Comparison of ENCODE assay signal across 25 mouse cellular contexts in the genomic region with DNA sequence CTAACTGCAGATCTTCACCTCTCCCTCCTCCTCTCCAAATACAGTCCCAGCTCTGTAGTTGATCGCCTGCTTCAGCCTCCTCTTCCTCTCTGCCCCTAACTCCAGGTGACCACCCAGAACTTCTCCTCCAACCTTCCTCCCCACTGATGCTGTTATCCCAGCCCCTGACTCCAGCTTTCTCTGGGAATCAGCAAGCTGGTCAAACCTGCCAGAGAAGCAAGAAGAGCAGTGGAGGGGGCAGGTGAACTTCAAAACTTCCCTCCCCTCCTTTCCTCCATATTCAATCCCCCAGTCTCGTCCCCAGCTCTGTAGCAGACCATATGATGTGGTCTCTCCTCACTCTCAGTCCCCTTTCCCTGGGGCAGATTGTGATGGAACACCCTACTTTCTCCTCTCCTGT. TPM values are rescaled to one million over a fixed set of nuclear protein-coding genes. Genes with fewer than 3 reads are reported as not detected.
DNase-seq lines count a peak whose midpoint lies in the region; ATAC-seq lines count a peak whose summit lies in the region.
"Had no signal": no experiment of that assay in that cellular context is flagged by ENCODE, and none has a peak within 500 bp of the region (broad histone marks: within the 10 kb centered on the region; RNA-seq: fewer than 3 reads in every experiment).

No protein-coding gene starts in this region.

- no peaks in the 10 kb centered on the region for H3K9me3 ChIP-seq in forebrain, embryonic 10.5 days
- H3K9me3 ChIP-seq in forebrain, embryonic 15.5 days, result no peaks in the 10 kb centered on the region
- no peaks in the 10 kb centered on the region for H3K9me3 ChIP-seq in heart, embryonic 10.5 days
- H3K9me3 ChIP-seq in embryonic facial prominence, embryonic 10.5 days, result no peaks in the 10 kb centered on the region
- H3K9me3 ChIP-seq: embryonic facial prominence, embryonic 13.5 days; embryonic facial prominence, embryonic 15.5 days; forebrain, embryonic 13.5 days; G1E had no signal

- H3K4me2 ChIP-seq in forebrain, embryonic 15.5 days (replicated peaks), result no peak overlapping the region
- H3K4me2 ChIP-seq: embryonic facial prominence, embryonic 13.5 days; embryonic facial prominence, embryonic 15.5 days; forebrain, embryonic 13.5 days had no signal

- WGBS in forebrain, embryonic 10.5 days, result 54% methylated on average over 2 of the region's 2 CpGs
- 57% methylated on average over 2 of the region's 2 CpGs for WGBS in forebrain, embryonic 15.5 days
- WGBS in heart, embryonic 10.5 days, result 43% methylated on average over 2 of the region's 2 CpGs
- 57% methylated on average over 2 of the region's 2 CpGs for WGBS in embryonic facial prominence, embryonic 10.5 days

- H3K36me3 ChIP-seq in forebrain, embryonic 10.5 days (replicated peaks), result no peaks in the 10 kb centered on the region
- no peaks in the 10 kb centered on the region for H3K36me3 ChIP-seq in forebrain, embryonic 15.5 days
- no peaks in the 10 kb centered on the region for H3K36me3 ChIP-seq in heart, embryonic 10.5 days
- no peaks in the 10 kb centered on the region for H3K36me3 ChIP-seq in embryonic facial prominence, embryonic 10.5 days (replicated peaks)
- H3K36me3 ChIP-seq: embryonic facial prominence, embryonic 13.5 days; embryonic facial prominence, embryonic 15.5 days; G1E had no signal

- H3K27ac ChIP-seq in forebrain, embryonic 10.5 days, result no peak overlapping the region
- no peak overlapping the region for H3K27ac ChIP-seq in forebrain, embryonic 15.5 days (replicated peaks)
- H3K27ac ChIP-seq in heart, embryonic 10.5 days, result no peak overlapping the region
- 0 out of 2 replicates have a peak overlapping the region, but pooled peaks have one; percentile 1 for H3K27ac ChIP-seq in embryonic facial prominence, embryonic 10.5 days (replicated peaks)
- H3K27ac ChIP-seq: embryonic facial prominence, embryonic 13.5 days; embryonic facial prominence, embryonic 15.5 days; forebrain, embryonic 13.5 days had no signal

- H3K4me1 ChIP-seq in forebrain, embryonic 10.5 days, result peaks cover 37% of the 10 kb centered on the region
- peaks cover 17% of the 10 kb centered on the region for H3K4me1 ChIP-seq in forebrain, embryonic 15.5 days
- H3K4me1 ChIP-seq in heart, embryonic 10.5 days, result peaks cover 22% of the 10 kb centered on the region
- H3K4me1 ChIP-seq in embryonic facial prominence, embryonic 10.5 days, result peaks cover 33% of the 10 kb centered on the region

- peak; percentile 13 for DNase-seq in forebrain, embryonic 10.5 days (ENCODE audit: extremely low spot score, low spot score)
- peak; percentile 57 for DNase-seq in heart, embryonic 10.5 days (ENCODE audit: low spot score)
- no peak for DNase-seq in heart, postnatal 4 days
- DNase-seq in embryonic facial prominence, embryonic 10.5 days (ENCODE audit: low spot score), result no peak
- DNase-seq: adrenal gland, adult 8-10 months; adrenal gland, postnatal 14 days; adrenal gland, postnatal 36 days; B cell, adult 2 months; cerebellum, adult 11-12 months; cerebellum, adult 2 months; cerebellum, adult 9-10 months; cerebellum, postnatal 10 days; cerebellum, postnatal 25 days had no signal

- H3K4me3 ChIP-seq in forebrain, embryonic 10.5 days, result no peak overlapping the region
- no peak overlapping the region for H3K4me3 ChIP-seq in forebrain, embryonic 15.5 days
- no peak overlapping the region for H3K4me3 ChIP-seq in heart, embryonic 10.5 days
- H3K4me3 ChIP-seq in embryonic facial prominence, embryonic 10.5 days, result no peak overlapping the region
- H3K4me3 ChIP-seq: embryonic facial prominence, embryonic 13.5 days; embryonic facial prominence, embryonic 15.5 days; erythroblast, embryonic 14.5 days; forebrain, embryonic 13.5 days had no signal

- no peak for ATAC-seq in forebrain, embryonic 15.5 days (replicated peaks)
- ATAC-seq: activated CD4-positive, CD25-positive, alpha-beta regulatory T cell, adult 4 months; CD4-positive, CD25-positive, alpha-beta regulatory T cell, adult 4 months; forebrain, embryonic 13.5 days; forebrain, embryonic 16.5 days; Patski had no signal

- peaks cover 94% of the 10 kb centered on the region for H3K27me3 ChIP-seq in forebrain, embryonic 10.5 days (ENCODE audit: poor library complexity, severe bottlenecking)
- H3K27me3 ChIP-seq in forebrain, embryonic 15.5 days, result peaks cover 63% of the 10 kb centered on the region
- H3K27me3 ChIP-seq in heart, embryonic 10.5 days (ENCODE audit: insufficient read depth, poor library complexity, severe bottlenecking), result peaks cover 79% of the 10 kb centered on the region
- peaks cover 79% of the 10 kb centered on the region for H3K27me3 ChIP-seq in embryonic facial prominence, embryonic 10.5 days (replicated peaks; ENCODE audit: low read depth, poor library complexity, severe bottlenecking)
- H3K27me3 ChIP-seq: CH12.LX, Patski had no signal

- H3K9ac ChIP-seq in forebrain, embryonic 15.5 days (replicated peaks), result no peak overlapping the region
- H3K9ac ChIP-seq: embryonic facial prominence, embryonic 13.5 days; embryonic facial prominence, embryonic 15.5 days; forebrain, embryonic 13.5 days had no signal

RNA-seq across cellular contexts. Expression of gene Gm10320, which starts 15.9 kb away (rescaled TPM):
- 1.2 and 1.3 TPM in 2 replicates for polyA plus RNA-seq in forebrain, embryonic 10.5 days (2016; fragmentation: Nextera tagmentation; extraction: Ambion mirVana)
- 0.59 and 1.4 TPM in 2 replicates for polyA plus RNA-seq in forebrain, embryonic 15.5 days (2015; fragmentation: Nextera tagmentation; extraction: Ambion mirVana)
- 0.48 and 0.82 TPM in 2 replicates for polyA plus RNA-seq in heart, embryonic 10.5 days (2016; fragmentation: Nextera tagmentation; extraction: Ambion mirVana)
- not detected for total RNA-seq in heart, postnatal 4 days (2021)
- polyA plus RNA-seq in embryonic facial prominence, embryonic 10.5 days (2016; fragmentation: Nextera tagmentation; extraction: Ambion mirVana), result 0.79 and 0.88 TPM in 2 replicates
- total RNA-seq: adrenal gland, adult 18-20 months; adrenal gland, postnatal 14 days had no signal

Comparison
In these comparisons a context has a peak if more than half of its experiments do, and no peak if none do; other contexts are left out.
1. DNase-seq: peak in forebrain, embryonic 10.5 days (single experiment) and heart, embryonic 10.5 days (single experiment); none in heart, postnatal 4 days (single experiment) and embryonic facial prominence, embryonic 10.5 days (single experiment).